ENCODE assay signal across 14 mouse cellular contexts in the genomic region with DNA sequence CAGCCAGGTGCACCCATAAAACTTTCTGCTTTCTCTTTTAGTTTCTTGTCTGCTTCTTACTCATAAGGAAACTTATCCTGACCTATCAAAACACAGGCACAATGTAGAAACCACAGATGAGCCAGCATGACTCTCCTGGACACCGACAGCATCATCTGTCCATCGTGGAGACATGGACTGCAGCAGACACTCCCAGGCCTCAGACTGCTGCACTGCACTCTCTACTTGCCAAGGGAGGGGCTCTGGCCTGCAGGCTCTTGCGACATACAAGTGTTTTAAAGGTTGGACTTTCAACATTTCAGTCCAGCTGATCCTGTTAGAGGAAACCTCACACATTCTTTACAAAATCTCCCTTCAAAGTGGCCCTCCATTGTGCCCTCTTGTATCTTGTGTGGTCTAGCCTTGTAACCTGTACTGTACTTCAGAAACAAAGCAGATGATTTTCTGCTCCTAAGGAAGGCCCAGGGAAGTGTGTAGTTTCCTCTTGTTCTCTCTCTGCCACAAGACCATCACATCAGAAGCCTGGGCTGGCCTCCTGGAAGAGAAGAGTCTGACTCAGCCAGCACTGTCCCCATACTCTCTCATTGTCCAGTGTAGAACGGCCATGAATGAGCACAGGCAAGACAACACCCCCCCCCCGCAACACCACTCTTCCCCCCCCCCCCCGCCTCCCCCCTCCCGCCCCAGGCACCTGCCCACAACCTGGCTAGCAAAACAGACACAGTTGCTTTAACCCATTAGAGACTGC. TPM values are rescaled to one million over a fixed set of nuclear protein-coding genes. Genes with fewer than 3 reads are reported as not detected.
DNase-seq lines count a peak whose midpoint lies in the region; ATAC-seq and TF ChIP-seq lines count a peak whose summit lies in the region.
"Had no signal": no experiment of that assay in that cellular context is flagged by ENCODE, and none has a peak within 500 bp of the region (broad histone marks: within the 10 kb centered on the region; RNA-seq: fewer than 3 reads in every experiment).

No protein-coding gene starts in this region.

- no peaks in the 10 kb centered on the region for H3K79me2 ChIP-seq in liver, adult 2 months (ENCODE audit: control insufficient read depth, insufficient read depth, low read length)
- H3K79me2 ChIP-seq in myocyte (ENCODE audit: control insufficient read depth, insufficient read depth) = peaks cover 32% of the 10 kb centered on the region

- peaks cover 17% of the 10 kb centered on the region for H3K4me1 ChIP-seq in liver, adult 2 months (ENCODE audit: control insufficient read depth, insufficient read depth, low read length)
- H3K4me1 ChIP-seq in liver, embryonic 11.5 days (replicated peaks; ENCODE audit: control insufficient read depth, insufficient read depth, low read length) = no peaks in the 10 kb centered on the region

- H3ac ChIP-seq in myocyte (ENCODE audit: control insufficient read depth, insufficient read length) = no peak overlapping the region

- H3K4me3 ChIP-seq in liver, adult 2 months (ENCODE audit: insufficient read depth, low read depth, low read length) = no peak overlapping the region
- no peak overlapping the region for H3K4me3 ChIP-seq in liver, embryonic 11.5 days (ENCODE audit: low read depth, low read length)
- no peak overlapping the region for H3K4me3 ChIP-seq in myocyte

- TF ChIP-seq POLR2A in liver, adult 2 months (IDR thresholded peaks at IDR 0.05; ENCODE audit: extremely low read depth, insufficient read depth, low read length) = no peak
- no peak for TF ChIP-seq POLR2A in myocyte (IDR thresholded peaks at IDR 0.05; ENCODE audit: insufficient read length, low read depth)

- H3K27ac ChIP-seq in liver, adult 2 months (replicated peaks; ENCODE audit: insufficient read depth, low read depth, low read length) = 0 out of 2 replicates have a peak overlapping the region, but pooled peaks have one; percentile 15
- no peak overlapping the region for H3K27ac ChIP-seq in liver, embryonic 11.5 days (ENCODE audit: low read depth, low read length)
- H3K27ac ChIP-seq: kidney, postnatal 0 days had no signal

- H3K4me2 ChIP-seq in liver, embryonic 11.5 days = no peak overlapping the region
- peak overlapping the region; percentile 69 for H3K4me2 ChIP-seq in myocyte (ENCODE audit: low read depth)

- no peaks in the 10 kb centered on the region for H3K9me3 ChIP-seq in liver, embryonic 11.5 days (ENCODE audit: control insufficient read depth, low read length)

- WGBS in liver, adult 2 months = 27% methylated on average over 5 of the region's 7 CpGs
- 48% methylated on average over 7 of the region's 7 CpGs for WGBS in liver, embryonic 11.5 days

- DNase-seq in adrenal gland, adult 2 months = peak; percentile 55
- no peak for DNase-seq in adrenal gland, postnatal 25 days
- peak; percentile 82 for DNase-seq in liver, adult 2 months (ENCODE audit: extremely low read depth, low read depth, low spot score)
- DNase-seq in liver, embryonic 11.5 days (ENCODE audit: low spot score) = no peak
- DNase-seq in induced T-regulatory cell, adult 2 months (ENCODE audit: low read depth) = peak; percentile 69
- no peak for DNase-seq in spleen, postnatal 14 days (ENCODE audit: low spot score in 2 of 2)
- no peak for DNase-seq in cerebellum, postnatal 36 days
- DNase-seq: cerebellum, adult 11 months had no signal

- no peaks in the 10 kb centered on the region for H3K27me3 ChIP-seq in liver, adult 2 months (ENCODE audit: control insufficient read depth, insufficient read depth, low read length)
- no peaks in the 10 kb centered on the region for H3K27me3 ChIP-seq in liver, embryonic 11.5 days (replicated peaks; ENCODE audit: control insufficient read depth, insufficient read depth, low read length)
- H3K27me3 ChIP-seq in myocyte (ENCODE audit: control insufficient read depth, insufficient read depth, insufficient read length) = no peaks in the 10 kb centered on the region

- no peak for TF ChIP-seq CTCF in liver, adult 2 months (IDR thresholded peaks at IDR 0.05; ENCODE audit: low read depth, low read length)

- H3K9ac ChIP-seq in liver, adult 2 months (ENCODE audit: low read depth, low read length) = no peak overlapping the region
- H3K9ac ChIP-seq in liver, embryonic 11.5 days (ENCODE audit: low read depth, low read length) = no peak overlapping the region

- H3K36me3 ChIP-seq in liver, adult 2 months (ENCODE audit: control insufficient read depth, insufficient read depth, low read length) = no peaks in the 10 kb centered on the region
- H3K36me3 ChIP-seq in liver, embryonic 11.5 days (ENCODE audit: control insufficient read depth, insufficient read depth, low read length) = no peaks in the 10 kb centered on the region
- H3K36me3 ChIP-seq in myocyte (ENCODE audit: control insufficient read depth, insufficient read depth) = no peaks in the 10 kb centered on the region

- no peak for ATAC-seq in liver, embryonic 11.5 days (replicated peaks; ENCODE audit: low FRiP score)
- ATAC-seq: forebrain, embryonic 14.5 days had no signal

TF ChIP-seq in myocyte, 11 proteins besides CTCF, POLR2A, EP300 and RAD21:
- TF ChIP-seq MYOG (IDR thresholded peaks at IDR 0.05; ENCODE audit: control insufficient read depth in 1 of 3, insufficient read depth in 1 of 3, insufficient read length in 2 of 3, low read depth in 2 of 3) (peak in 1 of 3 experiments; percentile 28), REST (IDR thresholded peaks at IDR 0.05; ENCODE audit: insufficient read depth, insufficient read length) (no peak), CEBPB (IDR thresholded peaks at IDR 0.05; ENCODE audit: insufficient read depth, poor library complexity, severe bottlenecking) (peak; percentile 98), MYOD1 (IDR thresholded peaks at IDR 0.05; ENCODE audit: control insufficient read depth in 1 of 3, insufficient read length in 2 of 3, low read depth in 2 of 3) (peak in 1 of 3 experiments; percentile 74)
TF ChIP-seq in myocyte: peak in this region for 3.

RNA-seq across cellular contexts. Expression of gene 1700019N19Rik, which starts 56.6 kb away (rescaled TPM):
- under 1 TPM in 1 of 2 experiments, not detected in 1; 0.31 TPM for total RNA-seq in adrenal gland, adult 2 months (2021)
- polyA plus RNA-seq in adrenal gland, adult 2 months (2012; rRNA removed) = not detected in 2 replicates
- total RNA-seq in adrenal gland, postnatal 25 days (2021) = not detected in 2 replicates
- not detected in 2 replicates for total RNA-seq in liver, adult 2 months (2014; rRNA removed)
- polyA plus RNA-seq in liver, adult 2 months (2012; rRNA removed) = not detected in 2 replicates
- 0.19 and 0.23 TPM in 2 replicates for polyA plus RNA-seq in liver, embryonic 11.5 days (2014; fragmentation: Nextera tagmentation; extraction: Ambion mirVana)
- polyA plus RNA-seq in myocyte (2012; fragmentation: generic; extraction: Trizol) = not detected
- polyA plus RNA-seq: embryonic facial prominence, embryonic 11.5 days; forebrain, embryonic 14.5 days; heart, postnatal 0 days; kidney, postnatal 0 days; neural tube, embryonic 11.5 days had no signal

Comparison
In these comparisons a context has a peak if more than half of its experiments do, and no peak if none do; other contexts are left out.
1. DNase-seq: peak in adrenal gland, adult 2 months (single experiment), liver, adult 2 months (single experiment) and induced T-regulatory cell, adult 2 months (single experiment); none in adrenal gland, postnatal 25 days (single experiment), liver, embryonic 11.5 days (single experiment), spleen, postnatal 14 days (0 of 2) and cerebellum, postnatal 36 days (0 of 2).